Mouse (Mus musculus): ENCODE results near the gene Evx2. TPM values are rescaled to one million over a fixed set of nuclear protein-coding genes. Genes with fewer than 3 reads are reported as not detected.

The Evx2 gene
- polyA plus RNA-seq, 1 experiment from 2014 or later: not detected

- H3K4me1 ChIP-seq: peaks cover 33% of the 10 kb centered on the region
- H3K27me3 ChIP-seq: peaks cover 95% of the 10 kb centered on the region
- no peaks in the 10 kb centered on the region for H3K9me3 ChIP-seq (replicated peaks)
- H3K4me3 ChIP-seq (replicated peaks): no peak overlapping the region
- ATAC-seq (ENCODE audit: insufficient number of reproducible peaks, low FRiP score, low TSS enrichment, low read depth): no peak
- WGBS: 12% methylated on average over 17 of the region's 17 CpGs
- no peaks in the 10 kb centered on the region for H3K36me3 ChIP-seq
- no peak overlapping the region for H3K4me2 ChIP-seq (replicated peaks)
- no peak overlapping the region for H3K9ac ChIP-seq
- H3K27ac ChIP-seq (replicated peaks): no peak overlapping the region
These were observed 42.8 kb upstream of the Evx2 start for GRCm38 (mm10) chr2:74701949-74702819.

DNA sequence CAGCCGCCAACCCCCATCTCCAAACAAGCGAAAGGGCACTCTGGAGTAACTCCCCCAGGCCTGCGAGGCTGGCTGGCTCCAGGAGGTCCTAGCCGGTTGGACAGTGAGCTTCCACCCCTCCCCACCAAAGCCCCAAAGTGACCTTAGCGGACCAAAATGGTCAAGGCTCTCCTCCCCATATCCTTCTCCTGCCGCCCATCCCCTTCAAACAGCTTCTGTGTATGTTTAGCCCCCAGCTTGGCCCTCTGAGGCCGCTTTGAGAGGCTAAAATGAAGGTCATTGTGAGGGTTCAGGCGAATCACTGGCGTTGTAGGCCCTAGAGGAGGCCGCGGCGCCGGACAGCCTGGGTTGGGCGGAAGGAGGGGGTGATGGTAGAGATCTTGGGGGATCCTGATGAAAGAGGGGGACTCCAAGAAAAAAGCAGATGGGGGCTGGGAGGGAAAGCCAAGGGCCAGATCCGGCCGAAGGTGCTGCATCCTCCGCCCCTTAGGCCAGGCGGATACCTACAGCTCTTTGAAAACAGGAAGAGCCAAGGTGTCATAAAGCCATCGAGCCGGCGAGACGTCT is 41.3 kb upstream of the Evx2 start:
- Histone ChIP-seq H3K4me3 (replicated peaks) (no peak overlapping the region), H3K36me3 (no peaks in the 10 kb centered on the region), H3K9ac (no peak overlapping the region), H3K27ac (replicated peaks) (no peak overlapping the region), H3K4me1 (peaks cover 32% of the 10 kb centered on the region), H3K4me2 (replicated peaks) (no peak overlapping the region), H3K27me3 (peaks cover 97% of the 10 kb centered on the region), H3K9me3 (replicated peaks) (no peaks in the 10 kb centered on the region)
- WGBS: 9% methylated on average over 22 of the region's 22 CpGs
- no peak for ATAC-seq (ENCODE audit: insufficient number of reproducible peaks, low FRiP score, low TSS enrichment, low read depth)

DNA sequence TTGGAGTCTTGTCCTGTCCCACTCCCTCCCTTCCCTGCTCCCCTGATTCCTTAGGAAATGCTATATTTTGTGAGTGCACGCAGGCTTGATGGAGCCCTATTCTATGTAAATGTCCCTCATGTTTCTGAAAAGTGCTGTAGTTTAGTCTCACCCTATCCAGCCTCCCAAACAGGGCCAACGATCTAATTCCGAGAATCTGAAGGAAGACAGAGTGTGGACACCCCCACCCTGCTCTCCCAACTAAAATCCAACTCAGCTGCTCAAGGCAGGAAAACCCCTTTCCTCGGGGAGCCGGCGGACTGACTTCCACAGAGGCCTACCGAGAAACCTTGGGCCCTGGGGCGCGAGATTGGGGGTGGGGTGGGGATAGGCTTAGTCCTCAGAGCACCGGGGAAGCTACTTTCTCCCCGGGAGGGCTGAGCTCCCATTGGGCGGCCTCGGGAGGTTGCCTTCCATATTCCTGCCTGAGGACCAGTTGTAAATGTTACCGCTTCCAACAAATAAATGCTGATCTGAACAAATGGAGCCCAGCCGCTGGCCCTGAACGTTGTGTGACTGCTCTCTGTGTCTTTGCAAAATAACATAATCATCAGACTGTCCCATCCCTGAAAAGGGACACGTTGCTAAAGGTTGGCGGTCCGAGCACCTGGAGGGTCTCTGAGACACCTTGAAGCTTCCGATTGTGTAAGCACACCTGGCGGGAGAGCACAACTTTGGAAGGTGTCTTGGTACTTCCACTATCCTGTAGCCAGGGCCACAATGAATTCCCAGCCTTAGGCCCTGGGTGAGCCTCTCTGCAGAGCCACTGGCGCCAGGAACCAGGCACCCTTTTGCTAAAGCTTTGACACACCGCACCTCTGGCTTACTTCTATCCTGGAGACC is 40.5 kb upstream of the Evx2 start:
- H3K4me1 ChIP-seq: peaks cover 24% of the 10 kb centered on the region

GRCm38 (mm10) chr2:74699053-74699430 is 39.7 kb upstream of the Evx2 start:
- Histone ChIP-seq H3K4me1 (peaks cover 16% of the 10 kb centered on the region), H3K27me3 (peaks cover 97% of the 10 kb centered on the region), H3K9ac (no peak overlapping the region), H3K9me3 (replicated peaks) (no peaks in the 10 kb centered on the region), H3K36me3 (no peaks in the 10 kb centered on the region), H3K4me2 (replicated peaks) (peak overlapping the region; percentile 53), H3K4me3 (replicated peaks) (peak overlapping the region; percentile 38), H3K27ac (replicated peaks) (no peak overlapping the region)
- 1% methylated on average over 17 of the region's 17 CpGs for WGBS
- ATAC-seq (ENCODE audit: insufficient number of reproducible peaks, low FRiP score, low TSS enrichment, low read depth): no peak

More for the DNA sequence above, 40.5 kb upstream of the Evx2 start:
- WGBS: 7% methylated on average over 23 of the region's 23 CpGs
- H3K4me2 ChIP-seq (replicated peaks): no peak overlapping the region
- H3K9me3 ChIP-seq (replicated peaks): no peaks in the 10 kb centered on the region
- peaks cover 97% of the 10 kb centered on the region for H3K27me3 ChIP-seq
- no peak overlapping the region for H3K9ac ChIP-seq
- no peaks in the 10 kb centered on the region for H3K36me3 ChIP-seq
- H3K4me3 ChIP-seq (replicated peaks): no peak overlapping the region
- H3K27ac ChIP-seq (replicated peaks): no peak overlapping the region
- no peak for ATAC-seq (ENCODE audit: insufficient number of reproducible peaks, low FRiP score, low TSS enrichment, low read depth)

GRCm38 (mm10) chr2:74698201-74699052 is 39.1 kb upstream of the Evx2 start:
- WGBS: 1% methylated on average over 77 of the region's 86 CpGs
- no peak overlapping the region for H3K27ac ChIP-seq (replicated peaks)

DNA sequence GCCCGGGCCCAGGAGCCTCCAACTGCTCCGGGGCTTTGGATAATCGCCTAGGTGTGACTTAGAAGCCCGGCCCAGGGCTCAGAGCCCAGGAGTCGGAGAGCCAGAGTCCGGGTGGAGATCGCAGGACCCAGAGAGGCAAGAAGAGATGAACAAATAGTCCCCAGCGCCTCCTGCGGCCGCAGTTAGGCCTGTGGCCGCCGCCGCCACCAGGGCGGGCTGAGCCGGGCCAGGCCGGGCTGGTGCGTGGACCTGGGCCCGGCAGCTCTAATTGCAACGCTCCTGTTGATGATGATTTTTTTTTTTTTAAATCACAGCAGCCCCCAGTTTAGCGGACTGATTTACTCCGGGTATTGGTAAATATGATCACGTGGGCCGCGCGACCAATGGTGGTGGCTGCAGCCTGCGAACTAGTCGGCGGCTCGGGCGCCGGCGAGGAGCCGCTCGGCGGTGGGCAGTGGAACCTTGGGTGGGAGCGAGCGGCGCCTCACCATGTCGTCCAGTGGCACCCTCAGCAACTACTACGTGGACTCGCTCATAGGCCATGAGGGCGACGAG is 38.3 kb upstream of the Evx2 start, which contains the start of gene Hoxd9:
TSS of gene Hoxd9 (plus strand) at position 161 of the 555 bp plus-strand sequence.
- WGBS: under 1% methylated on average over 43 of the region's 43 CpGs
- H3K9me3 ChIP-seq (replicated peaks): no peaks in the 10 kb centered on the region
- H3K9ac ChIP-seq: 0 out of 2 replicates have a peak within 1 kb of the TSS, but pooled peaks have one; percentile 2
- peaks cover 97% of the 10 kb centered on the region for H3K27me3 ChIP-seq
- H3K27ac ChIP-seq (replicated peaks): no peak within 1 kb of the TSS
- peak within 1 kb of the TSS; percentile 53 for H3K4me2 ChIP-seq (replicated peaks)
- H3K4me1 ChIP-seq: peaks cover 15% of the 10 kb centered on the region
- no peaks in the 10 kb centered on the region for H3K36me3 ChIP-seq
- peak within 1 kb of the TSS; percentile 38 for H3K4me3 ChIP-seq (replicated peaks)
- peak; percentile 30; the same call in 1 of the 2 replicates for ATAC-seq (ENCODE audit: insufficient number of reproducible peaks, low FRiP score, low TSS enrichment, low read depth)

More at GRCm38 (mm10) chr2:74698201-74699052, 39.1 kb upstream of the Evx2 start:
- Histone ChIP-seq H3K9me3 (replicated peaks) (no peaks in the 10 kb centered on the region), H3K4me2 (replicated peaks) (peak overlapping the region; percentile 53), H3K27me3 (peaks cover 97% of the 10 kb centered on the region), H3K4me1 (peaks cover 15% of the 10 kb centered on the region), H3K4me3 (replicated peaks) (peak overlapping the region; percentile 38), H3K36me3 (no peaks in the 10 kb centered on the region), H3K9ac (0 out of 2 replicates have a peak overlapping the region, but pooled peaks have one; percentile 2)
- ATAC-seq (ENCODE audit: insufficient number of reproducible peaks, low FRiP score, low TSS enrichment, low read depth): 0 out of 2 replicates have a peak, but pooled peaks have one; percentile 24

- peaks cover 100% of the 10 kb centered on the region for H3K27me3 ChIP-seq
- H3K4me1 ChIP-seq: peaks cover 15% of the 10 kb centered on the region
- no peaks in the 10 kb centered on the region for H3K36me3 ChIP-seq
- ATAC-seq (ENCODE audit: insufficient number of reproducible peaks, low FRiP score, low TSS enrichment, low read depth): no peak
- no peaks in the 10 kb centered on the region for H3K9me3 ChIP-seq (replicated peaks)
- H3K4me2 ChIP-seq (replicated peaks): no peak overlapping the region
- no peak overlapping the region for H3K27ac ChIP-seq (replicated peaks)
- no peak overlapping the region for H3K9ac ChIP-seq
- 5% methylated on average over 34 of the region's 34 CpGs for WGBS
- H3K4me3 ChIP-seq (replicated peaks): peak overlapping the region; percentile 38; the same call in 1 of the 2 replicates
These were observed 37.3 kb upstream of the Evx2 start for GRCm38 (mm10) chr2:74696442-74697335.

GRCm38 (mm10) chr2:74695813-74696430 is 36.6 kb upstream of the Evx2 start:
- H3K4me3 ChIP-seq (replicated peaks): no peak overlapping the region
- peaks cover 15% of the 10 kb centered on the region for H3K4me1 ChIP-seq
- 8% methylated on average over 7 of the region's 7 CpGs for WGBS
- no peaks in the 10 kb centered on the region for H3K36me3 ChIP-seq
- ATAC-seq (ENCODE audit: insufficient number of reproducible peaks, low FRiP score, low TSS enrichment, low read depth): no peak
- no peak overlapping the region for H3K4me2 ChIP-seq (replicated peaks)
- H3K27ac ChIP-seq (replicated peaks): no peak overlapping the region
- peaks cover 100% of the 10 kb centered on the region for H3K27me3 ChIP-seq
- H3K9ac ChIP-seq: no peak overlapping the region
- no peaks in the 10 kb centered on the region for H3K9me3 ChIP-seq (replicated peaks)

DNA sequence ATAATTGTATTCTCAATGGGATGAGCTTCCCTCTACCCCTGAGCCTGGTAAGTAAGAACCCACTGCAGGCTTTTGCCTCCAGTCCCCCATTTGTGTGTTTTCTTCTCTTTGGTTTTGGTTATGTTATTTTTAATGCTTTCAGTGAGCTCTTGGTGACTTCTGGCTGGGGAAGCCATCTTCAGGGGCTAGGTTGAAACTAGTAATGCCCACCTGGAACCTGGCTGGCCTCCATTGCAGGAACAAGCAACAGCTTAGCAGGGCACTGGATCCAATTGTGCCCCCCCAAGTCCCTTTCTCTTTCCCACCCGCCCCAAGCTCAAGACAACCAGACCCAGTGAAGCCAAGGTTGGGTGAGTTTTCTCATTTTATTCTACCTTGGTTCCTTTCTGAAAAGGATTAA is 36.0 kb upstream of the Evx2 start:
- Histone ChIP-seq H3K9me3 (replicated peaks) (no peaks in the 10 kb centered on the region), H3K4me3 (replicated peaks) (no peak overlapping the region), H3K4me1 (peaks cover 15% of the 10 kb centered on the region), H3K36me3 (no peaks in the 10 kb centered on the region), H3K9ac (no peak overlapping the region), H3K27me3 (peaks cover 96% of the 10 kb centered on the region), H3K27ac (replicated peaks) (no peak overlapping the region), H3K4me2 (replicated peaks) (no peak overlapping the region)
- no peak for ATAC-seq (ENCODE audit: insufficient number of reproducible peaks, low FRiP score, low TSS enrichment, low read depth)
- 12% methylated on average over 1 of the region's 1 CpGs for WGBS

Data from embryonic facial prominence, embryonic 15.5 days (tissue).